Mouse (Mus musculus) liver, adult 2 months (tissue): ENCODE measurements around the gene Dcst2. TPM values are rescaled to one million over a fixed set of nuclear protein-coding genes. Genes with fewer than 3 reads are reported as not detected.

ENCODE experiments used
- DNase-seq: peaks from one replicate; pipeline ENCODE4 v3.0.0-alpha.2; 2011; ENCODE audit warnings: low read depth, low spot score; ENCODE audit errors: extremely low read depth
- H3K27ac ChIP-seq: fragments of 200-500 bp; replicated peaks from 2 replicates; pipeline ENCODE4 v1.5.1; 2012; ENCODE audit warnings: low read depth, mild to moderate bottlenecking, control low read depth, inconsistent platforms, low read length; ENCODE audit not compliant: insufficient read depth
- H3K27me3 ChIP-seq: fragments of 200-500 bp; 2 replicates; pipeline ENCODE4 v1.6.1; 2012; ENCODE audit warnings: mild to moderate bottlenecking, moderate library complexity, low read length, inconsistent platforms; ENCODE audit not compliant: control insufficient read depth, insufficient read depth
- H3K36me3 ChIP-seq: fragments of 200-500 bp; 2 replicates; pipeline ENCODE4 v1.6.1; 2012; ENCODE audit warnings: low read length, inconsistent platforms; ENCODE audit not compliant: control insufficient read depth, insufficient read depth
- H3K4me1 ChIP-seq: fragments of 200-500 bp; 2 replicates; pipeline ENCODE4 v1.6.1; 2011; ENCODE audit warnings: low read length; ENCODE audit not compliant: control insufficient read depth, insufficient read depth
- H3K4me3 ChIP-seq: fragments of 200-500 bp; 2 replicates; pipeline ENCODE4 v1.5.1; 2011; ENCODE audit warnings: low read depth, mild to moderate bottlenecking, control low read depth, low read length, moderate library complexity; ENCODE audit not compliant: insufficient read depth
- H3K79me2 ChIP-seq: fragments of 200-500 bp; 2 replicates; pipeline ENCODE4 v1.6.1; 2012; ENCODE audit warnings: inconsistent platforms, mild to moderate bottlenecking, low read length, moderate library complexity; ENCODE audit not compliant: control insufficient read depth, insufficient read depth
- H3K9ac ChIP-seq: fragments of 200-500 bp; 2 replicates; pipeline ENCODE4 v1.6.1; 2012; ENCODE audit warnings: low read depth, mild to moderate bottlenecking, control low read depth, inconsistent platforms, low read length
- CTCF ChIP-seq: fragments of 200-500 bp; IDR thresholded peaks from 2 replicates; pipeline ENCODE4 v1.5.1; 2011; ENCODE audit warnings: low read depth, low read length, control low read depth
- POLR2A ChIP-seq: fragments of 200-500 bp; IDR thresholded peaks from 2 replicates; pipeline ENCODE4 v1.6.1; 2011; ENCODE audit warnings: low read length, control low read depth; ENCODE audit not compliant: insufficient read depth; ENCODE audit errors: extremely low read depth
- WGBS: fragments of 180-500 bp; shearing (Covaris S2); methylation state at CpG from one replicate; pipeline ENCODE4 v1.1.7; 2018; 5-methylcytosine and 5-hydroxymethylcytosine counted together
- polyA plus RNA-seq: library from polyadenylated mRNA; depleted of rRNA; stranded (reverse); fragments of >200 nt; gene quantifications from 2 replicates; pipeline ENCODE4 v1.2.3, GENCODE M21; 2012
- total RNA-seq: library from RNA; depleted of rRNA; stranded (reverse); fragments of >200 nt; gene quantifications from 2 replicates; pipeline ENCODE4 v1.2.3, GENCODE M21; 2014

Dcst2 gene
- total and polyA plus RNA-seq, 2 experiments, result not detected

- WGBS, result 55% methylated on average over 6 of the region's 6 CpGs
- peak; percentile 48 for DNase-seq
- peaks cover 32% of the 10 kb centered on the region for H3K4me1 ChIP-seq
- peaks cover 2% of the 10 kb centered on the region; the same call in 1 of the 2 replicates for H3K36me3 ChIP-seq
- H3K79me2 ChIP-seq, result peaks cover 74% of the 10 kb centered on the region
- H3K4me3 ChIP-seq, result no peak overlapping the region
- peak overlapping the region; percentile 10 for H3K27ac ChIP-seq
- TF ChIP-seq POLR2A (no peak), CTCF (no peak)
- H3K27me3 ChIP-seq, result no peaks in the 10 kb centered on the region
- no peak overlapping the region for H3K9ac ChIP-seq
Observed at GRCm38 (mm10) chr3:89388901-89389740, 27.3 kb downstream of the Dcst2 start.

DNA sequence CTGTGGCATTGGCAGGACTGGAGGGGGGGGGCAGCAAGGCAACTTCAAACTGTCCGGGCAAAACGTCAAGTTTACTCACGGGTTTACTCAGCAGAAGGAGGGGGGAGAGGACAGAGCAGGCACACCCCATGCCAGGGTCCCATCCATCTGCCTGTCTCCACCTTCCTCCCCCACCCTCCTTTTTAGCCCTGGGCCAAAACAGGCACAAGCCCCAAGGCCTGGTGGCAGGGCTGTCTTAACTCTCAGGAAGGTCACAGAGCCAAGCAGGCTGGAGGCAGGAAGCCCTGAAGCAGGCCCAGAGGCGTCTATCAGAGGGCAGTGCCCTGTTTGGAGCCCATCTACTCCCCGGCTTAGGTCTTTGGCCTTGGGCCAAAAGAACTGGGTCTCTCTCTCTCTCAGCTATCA is 28.3 kb downstream of the Dcst2 start:
- no peak for TF ChIP-seq POLR2A
- TF ChIP-seq CTCF, result no peak
- peak; percentile 80 for DNase-seq

DNA sequence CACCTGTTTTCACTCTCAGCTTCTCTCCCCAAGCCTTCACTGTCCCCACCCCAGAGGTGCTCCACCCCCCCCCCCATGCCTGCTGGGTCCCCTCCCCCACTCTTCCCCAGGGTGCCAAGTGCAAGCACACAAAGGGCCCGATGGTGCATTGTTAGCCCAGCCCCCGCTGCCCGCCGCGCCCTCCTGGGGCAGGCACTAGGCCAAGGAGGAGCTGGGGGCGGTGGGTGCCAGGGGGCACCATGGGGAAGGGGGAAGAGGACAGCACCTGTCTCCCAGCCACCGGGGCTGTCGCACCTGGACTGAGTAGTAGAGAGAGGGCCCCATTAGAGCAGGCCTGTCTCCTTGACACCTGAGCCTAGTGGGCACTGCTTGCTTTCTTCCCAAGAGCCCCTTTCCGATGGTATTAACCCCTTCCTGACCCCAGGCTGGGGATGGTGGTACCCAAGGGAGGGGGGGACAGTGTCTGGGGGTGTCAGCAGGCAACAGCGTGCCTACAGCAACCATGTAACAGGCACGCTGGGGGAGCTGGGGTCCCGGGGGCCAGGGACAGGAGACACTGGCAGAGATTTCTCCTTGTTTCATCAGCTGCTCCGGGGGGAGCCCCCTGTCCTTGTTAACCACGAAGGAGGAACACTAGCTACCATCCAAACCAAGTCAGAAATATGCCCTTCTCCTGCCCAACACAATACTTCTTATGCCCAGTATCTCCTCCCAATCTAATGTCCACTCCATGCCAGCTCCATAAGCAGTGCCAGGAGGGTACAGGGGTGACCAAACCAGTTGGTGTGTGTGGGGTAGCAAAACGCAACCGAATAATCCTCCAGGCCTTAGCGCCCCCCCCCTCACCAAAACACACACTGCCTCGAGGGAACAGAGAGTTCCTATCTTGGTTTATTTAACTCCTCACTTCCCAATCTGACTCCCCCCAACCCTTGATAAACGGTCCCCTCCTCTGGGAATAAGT is 29.2 kb downstream of the Dcst2 start:
- Histone ChIP-seq H3K9ac (peak overlapping the region; percentile 82), H3K4me1 (peaks cover 32% of the 10 kb centered on the region), H3K79me2 (peaks cover 60% of the 10 kb centered on the region), H3K27ac (peak overlapping the region; percentile 88), H3K4me3 (peak overlapping the region; percentile 71), H3K36me3 (peaks cover 2% of the 10 kb centered on the region; the same call in 1 of the 2 replicates), H3K27me3 (no peaks in the 10 kb centered on the region)
- 7% methylated on average over 19 of the region's 19 CpGs for WGBS
- TF ChIP-seq POLR2A (no peak), CTCF (no peak)
- peak; percentile 48 for DNase-seq

More for the DNA sequence above, 28.3 kb downstream of the Dcst2 start:
- Histone ChIP-seq H3K27ac (peak overlapping the region; percentile 54), H3K4me3 (peak overlapping the region; percentile 18; the same call in 1 of the 2 replicates), H3K36me3 (peaks cover 2% of the 10 kb centered on the region; the same call in 1 of the 2 replicates), H3K27me3 (no peaks in the 10 kb centered on the region), H3K9ac (peak overlapping the region; percentile 41), H3K79me2 (peaks cover 64% of the 10 kb centered on the region), H3K4me1 (peaks cover 32% of the 10 kb centered on the region)
- WGBS, result 3% methylated on average over 5 of the region's 5 CpGs

- Histone ChIP-seq H3K4me3 (peak overlapping the region; percentile 71), H3K27ac (peak overlapping the region; percentile 97), H3K4me1 (peaks cover 33% of the 10 kb centered on the region), H3K27me3 (no peaks in the 10 kb centered on the region), H3K79me2 (peaks cover 53% of the 10 kb centered on the region), H3K9ac (peak overlapping the region; percentile 82), H3K36me3 (no peaks in the 10 kb centered on the region)
- 1% methylated on average over 56 of the region's 56 CpGs for WGBS
- TF ChIP-seq CTCF (no peak), POLR2A (0 out of 2 replicates have a peak, but pooled peaks have one; percentile 18)
- DNase-seq, result peak; percentile 85
Observed at GRCm38 (mm10) chr3:89391663-89392511, 30.1 kb downstream of the Dcst2 start.

- DNase-seq, result no peak
- H3K27ac ChIP-seq, result peak overlapping the region; percentile 87
Observed at GRCm38 (mm10) chr3:89392871-89393311, 31.1 kb downstream of the Dcst2 start.

More at GRCm38 (mm10) chr3:89392871-89393311, 31.1 kb downstream of the Dcst2 start:
- H3K36me3 ChIP-seq, result no peaks in the 10 kb centered on the region
- peaks cover 32% of the 10 kb centered on the region for H3K4me1 ChIP-seq
- peak overlapping the region; percentile 82 for H3K9ac ChIP-seq
- H3K4me3 ChIP-seq, result peak overlapping the region; percentile 71
- 1% methylated on average over 20 of the region's 24 CpGs for WGBS
- H3K79me2 ChIP-seq, result peaks cover 43% of the 10 kb centered on the region
- TF ChIP-seq CTCF, result no peak
- 0 out of 2 replicates have a peak, but pooled peaks have one; percentile 26 for TF ChIP-seq POLR2A
- H3K27me3 ChIP-seq, result no peaks in the 10 kb centered on the region
